Mouse (Mus musculus): ENCODE results near the gene Zfp385a.

Zfp385a gene

GRCm38 (mm10) chr15:103362950-103363349 is 23.1 kb upstream of the Zfp385a start:
- DNase-seq: no peak

GRCm38 (mm10) chr15:103362333-103362732 is 22.4 kb upstream of the Zfp385a start:
- DNase-seq: no peak

DNA sequence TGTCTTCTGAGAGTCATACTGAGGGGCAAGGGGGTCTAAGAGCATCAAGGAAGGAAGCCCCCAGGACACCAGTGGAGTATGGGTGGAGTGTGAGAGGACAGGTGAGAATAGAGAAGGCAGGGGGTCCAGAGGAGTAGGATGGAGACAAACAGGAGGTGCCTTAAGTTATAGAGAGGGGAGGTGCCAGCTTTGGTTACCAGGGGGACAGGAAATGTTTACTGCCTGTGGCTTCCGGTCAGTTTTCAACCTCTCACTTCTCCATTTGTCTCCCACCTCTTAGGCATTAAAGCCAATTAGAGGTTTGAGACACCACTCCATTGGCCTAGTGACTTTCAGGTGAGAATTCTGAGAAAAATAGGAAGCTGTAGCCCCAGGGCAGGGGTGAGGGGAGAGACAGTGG is 21.4 kb upstream of the Zfp385a start:
- DNase-seq: peak; percentile 93

GRCm38 (mm10) chr15:103359869-103360602 is 20.1 kb upstream of the Zfp385a start:
- peak; percentile 98 for DNase-seq

- peak; percentile 97 for DNase-seq
These were observed 19.2 kb upstream of the Zfp385a start for GRCm38 (mm10) chr15:103359122-103359510.

DNA sequence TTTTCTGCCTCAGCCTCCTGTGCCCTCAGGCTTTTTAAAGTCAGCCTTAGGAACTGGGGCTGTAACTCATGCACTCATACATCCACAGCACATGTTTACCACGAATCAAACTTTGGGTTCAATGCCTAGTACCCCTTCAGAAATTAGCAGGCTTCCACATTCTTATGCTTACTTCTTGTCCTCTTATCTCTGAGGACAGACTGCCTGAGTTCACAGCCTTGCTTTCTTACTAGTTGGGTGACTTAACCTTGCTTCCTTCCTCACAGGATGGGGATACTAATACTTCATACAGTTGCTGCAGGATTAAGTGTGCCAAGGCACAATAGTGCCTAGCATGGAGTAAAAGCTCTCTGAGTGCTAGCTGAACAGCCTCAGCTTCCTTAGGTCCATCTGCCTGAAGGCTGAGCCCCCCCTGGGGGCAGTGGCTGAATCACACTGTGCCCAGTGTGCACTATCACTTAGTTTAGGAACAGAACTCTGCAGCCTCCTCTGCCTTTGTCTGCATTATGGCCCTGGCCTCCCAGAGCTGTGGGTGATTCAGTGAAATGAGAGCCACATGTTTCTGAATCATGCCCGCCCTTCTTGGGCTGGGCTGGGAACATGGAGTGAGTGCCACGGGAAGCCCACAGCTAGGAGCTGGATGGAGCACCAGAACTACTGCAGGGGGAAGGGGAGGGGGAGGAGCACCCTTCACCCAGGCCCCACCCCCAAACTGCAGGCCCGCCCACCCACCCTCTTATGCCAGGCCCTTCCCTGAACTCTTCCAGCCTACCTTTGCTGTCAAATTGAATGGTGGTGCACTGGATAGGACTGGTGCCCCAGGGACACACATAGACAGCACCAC is 18.6 kb upstream of the Zfp385a start:
- DNase-seq: peak; percentile 96

DNA sequence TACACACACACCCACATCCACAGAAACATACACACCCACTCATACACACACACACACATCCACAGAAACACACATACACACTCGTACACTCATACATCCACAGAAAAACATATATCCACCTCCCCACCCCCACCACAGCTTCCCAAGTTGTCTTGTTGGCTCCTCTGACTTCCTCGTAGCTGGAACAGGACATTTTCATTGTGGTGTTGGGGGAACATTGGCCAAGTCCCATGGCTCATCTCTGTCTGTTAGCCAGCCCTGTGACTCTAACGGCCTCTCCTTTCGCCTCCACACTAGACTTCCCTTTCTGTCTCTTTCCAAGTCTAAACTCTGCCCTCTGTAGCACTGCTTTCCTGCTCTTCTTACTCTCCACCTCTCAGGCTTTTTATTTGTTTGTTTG is 17.9 kb upstream of the Zfp385a start:
- peak; percentile 93 for DNase-seq

DNA sequence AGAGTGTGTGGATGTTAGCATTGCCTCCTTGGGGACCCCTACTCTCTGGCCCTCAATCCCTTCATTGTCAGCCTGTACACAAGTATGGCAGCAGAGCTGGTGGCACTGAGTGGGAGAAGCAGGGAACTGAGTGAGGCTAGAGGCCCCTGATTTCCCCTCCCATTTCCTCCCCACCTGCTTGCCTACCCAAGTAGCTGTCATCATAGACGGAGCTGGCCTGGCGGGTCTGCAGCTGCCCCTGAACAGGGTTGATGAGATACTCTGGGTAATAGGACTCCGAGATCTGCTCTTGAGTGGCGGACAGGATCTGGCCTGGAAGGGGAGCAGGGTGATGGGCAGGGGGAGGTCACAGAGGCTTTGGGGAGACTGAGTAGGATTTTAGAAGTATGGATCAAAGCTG is 16.2 kb upstream of the Zfp385a start:
- peak; percentile 86 for DNase-seq

- DNase-seq: peak; percentile 92
These were observed 15.5 kb upstream of the Zfp385a start for GRCm38 (mm10) chr15:103355420-103355819.

- DNase-seq: peak; percentile 92
These were observed 14.8 kb upstream of the Zfp385a start for GRCm38 (mm10) chr15:103354690-103355089.

GRCm38 (mm10) chr15:103353511-103354256 is 13.8 kb upstream of the Zfp385a start:
- DNase-seq: peak; percentile 93

- peak; percentile 94 for DNase-seq
These were observed 13.0 kb upstream of the Zfp385a start for GRCm38 (mm10) chr15:103352856-103353255.

- DNase-seq: peak; percentile 95
These were observed 7.4 kb upstream of the Zfp385a start for GRCm38 (mm10) chr15:103347275-103347684.

GRCm38 (mm10) chr15:103345789-103346188 is 5.9 kb upstream of the Zfp385a start:
- DNase-seq: peak; percentile 86

DNA sequence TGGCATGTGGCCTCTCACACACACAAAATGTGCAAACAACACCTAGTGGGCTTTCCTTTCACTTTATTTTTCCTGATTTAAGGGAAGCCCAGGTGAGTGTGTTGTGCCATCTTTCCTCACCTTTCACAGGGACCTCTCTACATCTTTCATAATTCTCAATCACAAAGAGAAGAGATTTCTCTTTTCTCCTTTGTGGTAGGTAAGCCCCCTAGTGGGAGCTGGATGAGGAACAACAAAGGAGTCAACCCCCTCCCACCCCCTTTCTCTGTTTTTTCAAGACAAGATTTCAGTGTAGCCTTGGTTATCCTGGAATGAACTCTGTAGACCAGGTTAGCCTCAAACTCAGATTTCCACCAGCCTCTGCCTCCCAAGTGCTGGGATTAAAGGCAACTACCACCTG is 3.7 kb upstream of the Zfp385a start:
- no peak for DNase-seq

GRCm38 (mm10) chr15:103343008-103343407 is 3.1 kb upstream of the Zfp385a start:
- DNase-seq: no peak

DNA sequence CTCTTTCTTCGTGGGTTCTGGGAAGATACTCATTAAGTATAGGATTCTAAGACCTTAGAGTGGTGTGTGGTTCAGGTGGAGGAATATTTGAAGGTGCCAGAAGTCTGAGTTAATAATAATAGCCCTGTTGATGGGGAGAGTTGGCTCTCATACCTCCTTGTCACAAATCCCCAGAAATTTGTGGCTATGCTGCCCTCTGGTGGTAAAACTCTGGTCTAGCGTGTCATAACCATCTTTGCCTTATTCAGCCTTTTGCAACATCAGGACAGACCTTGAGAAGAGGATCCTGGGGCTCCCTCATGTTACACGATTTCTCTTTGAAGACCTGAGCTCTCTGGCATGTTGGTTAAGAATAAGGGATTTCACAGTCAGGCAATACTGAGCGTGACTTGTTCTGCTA is 2.5 kb upstream of the Zfp385a start:
- peak; percentile 93 for DNase-seq

GRCm38 (mm10) chr15:103341547-103341946 is 1.7 kb upstream of the Zfp385a start:
- peak; percentile 91 for DNase-seq

DNA sequence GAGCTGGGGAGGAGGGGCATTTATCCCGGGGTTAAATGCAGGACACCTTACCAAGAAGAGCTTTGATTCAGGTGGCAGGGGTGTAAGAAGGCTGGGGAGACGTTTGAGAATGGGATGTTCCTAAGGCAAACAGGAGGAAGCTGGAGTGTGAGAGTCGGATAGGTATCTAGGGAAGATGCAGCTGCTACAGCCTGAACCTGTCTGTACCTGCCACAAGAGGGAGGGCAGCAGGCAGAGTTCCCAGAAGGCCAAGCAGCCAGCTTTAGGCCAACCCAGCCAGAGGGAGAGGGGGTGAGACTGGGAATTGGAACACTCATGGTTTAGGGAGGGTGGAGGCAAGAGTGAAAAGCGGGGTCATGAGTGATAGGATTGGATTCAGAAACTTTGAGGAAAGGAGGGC is 893 bp upstream of the Zfp385a start:
- DNase-seq: peak; percentile 88

DNA sequence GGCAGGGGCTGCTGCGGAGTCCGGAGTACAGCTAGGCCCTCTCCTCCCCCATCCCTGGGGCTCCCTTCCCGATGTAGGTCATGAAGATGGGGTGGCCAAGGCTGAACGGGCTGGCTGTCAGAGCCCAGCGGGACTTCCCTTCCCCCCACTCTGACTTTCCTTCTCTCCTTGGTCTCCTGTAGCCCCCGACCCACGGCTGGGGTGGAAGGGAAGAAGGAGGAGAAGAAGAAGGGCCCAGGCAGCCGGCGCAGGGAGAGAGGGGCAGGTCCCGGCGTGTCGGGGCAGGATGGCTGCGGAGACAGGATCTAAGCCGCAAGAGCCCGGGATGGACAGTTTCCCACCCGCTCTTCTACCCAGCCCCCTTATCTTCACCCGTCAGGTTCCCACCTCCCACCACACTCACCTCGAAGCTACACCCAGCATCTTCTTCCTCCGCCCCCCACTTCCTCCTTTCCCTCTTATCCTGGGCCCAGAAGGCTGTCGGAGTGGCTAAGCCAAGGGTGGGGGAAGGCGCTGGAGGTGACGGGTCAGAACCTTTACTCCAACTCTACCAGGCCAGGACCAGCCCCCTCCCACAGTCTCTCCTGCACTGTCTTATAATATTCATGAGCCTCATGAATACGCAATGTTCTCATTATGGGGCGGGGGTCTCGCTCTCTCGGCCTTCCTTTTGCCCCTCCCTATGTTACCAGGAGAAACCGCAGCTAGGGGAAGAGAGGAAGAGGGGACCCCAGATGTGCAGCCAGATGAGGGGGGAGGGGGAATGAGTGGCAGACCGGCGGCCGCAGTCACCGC is 530 bp downstream of the Zfp385a start:
- peak; percentile 93 for DNase-seq

DNA sequence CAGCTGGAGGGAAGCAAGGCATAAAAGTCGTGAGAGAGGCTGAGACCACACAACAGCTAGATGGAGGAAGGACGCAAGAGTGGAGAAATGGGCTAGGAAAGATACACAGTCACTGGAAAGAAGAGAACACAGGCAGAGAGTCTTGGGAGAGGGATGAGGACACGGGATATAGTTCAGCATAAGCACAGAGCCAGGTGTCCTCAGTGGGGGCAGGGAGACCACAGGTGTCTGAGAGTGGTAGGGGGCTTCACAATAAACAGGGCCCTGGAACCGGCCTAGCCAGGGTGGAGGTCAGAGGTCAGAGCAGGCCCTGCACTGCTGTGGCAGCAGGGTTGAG is 1.1 kb downstream of the Zfp385a start:
- DNase-seq: no peak

DNA sequence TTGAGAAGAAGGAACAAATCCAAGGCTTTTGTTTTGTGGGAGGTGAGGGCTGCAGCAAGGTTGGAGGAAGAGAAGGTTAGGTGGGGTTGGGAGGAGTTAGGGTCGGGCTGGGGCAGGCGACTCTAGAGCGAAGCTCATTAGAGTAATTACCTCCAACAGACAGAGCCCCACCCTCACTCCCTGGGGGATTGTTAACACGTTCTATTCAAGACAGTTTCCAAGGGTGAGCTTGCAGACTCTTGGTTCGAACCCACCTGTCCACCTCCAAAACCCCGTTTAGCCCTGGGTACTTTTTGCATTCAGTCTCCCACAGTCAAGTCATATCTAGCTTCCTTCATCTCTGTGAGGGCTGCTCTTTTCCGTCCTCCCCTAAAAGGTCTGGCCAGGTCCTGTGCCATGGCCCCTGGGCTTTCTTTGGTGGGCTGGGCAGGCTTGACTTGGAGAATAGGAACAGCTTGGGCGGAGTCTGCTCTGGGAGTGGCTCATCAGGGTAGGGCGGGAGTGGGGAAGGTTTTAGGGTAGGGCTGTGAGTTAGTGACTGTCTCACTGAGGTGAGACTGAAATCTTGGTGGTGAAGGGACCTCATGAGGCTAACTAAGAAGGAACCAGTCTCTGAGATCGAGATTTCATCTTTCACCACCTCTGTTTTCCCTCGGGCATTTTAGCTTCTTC is 2.8 kb downstream of the Zfp385a start:
- DNase-seq: no peak
